Mouse (Mus musculus): ENCODE results near the gene Rph3a. TPM values are rescaled to one million over a fixed set of nuclear protein-coding genes. Genes with fewer than 3 reads are reported as not detected.
"Not testable (repeated sequence)": the region's sequence is repeated elsewhere in the genome, so short reads cannot be mapped to it uniquely, and the experiment has no call there.

Gene Rph3a
- total and polyA plus RNA-seq, 3 experiments: not detected

- Histone ChIP-seq H3K4me1 (ENCODE audit: control insufficient read depth in 1 of 2, insufficient read depth in 2 of 2) (no peaks in the 10 kb centered on the region), H3K9me3 (replicated peaks; ENCODE audit: low read length) (peaks cover 1% of the 10 kb centered on the region), H3K9ac (ENCODE audit: insufficient read depth, low read depth) (no peak overlapping the region), H3K27me3 (replicated peaks) (peaks cover 11% of the 10 kb centered on the region), H3K27ac (ENCODE audit: insufficient read depth, low read depth) (no peak overlapping the region), H3K36me3 (replicated peaks in 1 of 2; ENCODE audit: control insufficient read depth in 1 of 2, insufficient read depth in 1 of 2, low read length in 1 of 2) (no peaks in the 10 kb centered on the region), H3K79me2 (replicated peaks; ENCODE audit: control insufficient read depth, extremely low read depth, insufficient read depth, poor library complexity, severe bottlenecking) (no peaks in the 10 kb centered on the region), H3K4me3 (replicated peaks in 1 of 3; ENCODE audit: low read depth in 2 of 3, low read length in 2 of 3, poor library complexity in 1 of 3) (no peak overlapping the region), H3K4me2 (ENCODE audit: insufficient read depth, low read depth, poor library complexity, severe bottlenecking) (no peak overlapping the region)
- dilution Hi-C loops (cut with MboI; ENCODE audit: extremely low pct_ligation_motif_present, extremely low pct_unique_long_range_greater_than_20kb, low sequenced_read_pairs) (no loop called here), in situ Hi-C loops (cut with MboI; ENCODE audit: low pct_ligation_motif_present, low pct_unique_long_range_greater_than_20kb, low sequenced_read_pairs) (no loop called here)
- TF ChIP-seq KAT2A (IDR thresholded peaks at IDR 0.05; ENCODE audit: insufficient replicate concordance, low read length): no peak
- no peak for TF ChIP-seq ELF1 (IDR thresholded peaks at IDR 0.05; ENCODE audit: low read depth, low read length)
- TF ChIP-seq TCF12 (IDR thresholded peaks at IDR 0.05; ENCODE audit: low read depth, low read length): no peak
- TF ChIP-seq SIN3A (IDR thresholded peaks at IDR 0.05; ENCODE audit: low read length): no peak
- no peak for DNase-seq (ENCODE audit: extremely low read depth)
Observed at GRCm38 (mm10) chr5:120898307-120898706, 111.6 kb downstream of the Rph3a start.

- H3K36me3 ChIP-seq (replicated peaks in 1 of 2; ENCODE audit: control insufficient read depth in 1 of 2, insufficient read depth in 1 of 2, low read length in 1 of 2): no peaks in the 10 kb centered on the region
- peaks cover 6% of the 10 kb centered on the region for H3K27me3 ChIP-seq (replicated peaks)
- H3K27ac ChIP-seq (ENCODE audit: insufficient read depth, low read depth): no peak overlapping the region
- no peak overlapping the region for H3K9ac ChIP-seq (ENCODE audit: insufficient read depth, low read depth)
- DNase-seq (ENCODE audit: extremely low read depth): no peak
- no peak overlapping the region for H3K4me2 ChIP-seq (ENCODE audit: insufficient read depth, low read depth, poor library complexity, severe bottlenecking)
- no peaks in the 10 kb centered on the region for H3K79me2 ChIP-seq (replicated peaks; ENCODE audit: control insufficient read depth, extremely low read depth, insufficient read depth, poor library complexity, severe bottlenecking)
- no peaks in the 10 kb centered on the region for H3K4me1 ChIP-seq (ENCODE audit: control insufficient read depth in 1 of 2, insufficient read depth in 2 of 2)
- H3K4me3 ChIP-seq (replicated peaks in 1 of 3; ENCODE audit: low read depth in 2 of 3, low read length in 2 of 3, poor library complexity in 1 of 3): no peak overlapping the region
- in situ Hi-C loops (cut with MboI; ENCODE audit: low pct_ligation_motif_present, low pct_unique_long_range_greater_than_20kb, low sequenced_read_pairs) (no loop called here), dilution Hi-C loops (cut with MboI; ENCODE audit: extremely low pct_ligation_motif_present, extremely low pct_unique_long_range_greater_than_20kb, low sequenced_read_pairs) (no loop called here)
- TF ChIP-seq E2F4 (IDR thresholded peaks at IDR 0.05; ENCODE audit: insufficient replicate concordance, low read depth, low read length) (no peak), HCFC1 (IDR thresholded peaks at IDR 0.05; ENCODE audit: low read depth, low read length) (no peak), CTCF (conservative IDR thresholded peaks at IDR 0.05 in 1 of 2, IDR thresholded peaks at IDR 0.05 in 1 of 2; ENCODE audit: low read depth in 2 of 2, low read length in 2 of 2) (no peak), SIN3A (IDR thresholded peaks at IDR 0.05; ENCODE audit: low read length) (no peak), MAZ (IDR thresholded peaks at IDR 0.05; ENCODE audit: low read depth, low read length) (no peak), IRF4 (IDR thresholded peaks at IDR 0.05; ENCODE audit: low read depth, low read length) (no peak), NELFE (IDR thresholded peaks at IDR 0.05; ENCODE audit: low read depth, low read length) (no peak), MXI1 (IDR thresholded peaks at IDR 0.05; ENCODE audit: low read depth, low read length) (no peak), USF2 (conservative IDR thresholded peaks at IDR 0.05; ENCODE audit: low read depth, low read length) (no peak), JUND (conservative IDR thresholded peaks at IDR 0.05; ENCODE audit: low read depth, low read length) (no peak), ZC3H11A (IDR thresholded peaks at IDR 0.05; ENCODE audit: low read depth, low read length) (no peak), EP300 (IDR thresholded peaks at IDR 0.05; ENCODE audit: low read length) (no peak), TBP (conservative IDR thresholded peaks at IDR 0.05; ENCODE audit: low read depth, low read length) (no peak), POLR2AphosphoS2 (IDR thresholded peaks at IDR 0.05; ENCODE audit: low read depth, low read length) (no peak), CHD2 (IDR thresholded peaks at IDR 0.05; ENCODE audit: low read length) (no peak), CHD1 (IDR thresholded peaks at IDR 0.05; ENCODE audit: low read depth, low read length) (no peak), RAD21 (IDR thresholded peaks at IDR 0.05; ENCODE audit: low read depth, low read length) (no peak), ELF1 (IDR thresholded peaks at IDR 0.05; ENCODE audit: low read depth, low read length) (no peak), SMC3 (IDR thresholded peaks at IDR 0.05; ENCODE audit: low read depth, low read length) (no peak)
- peaks cover 8% of the 10 kb centered on the region for H3K9me3 ChIP-seq (replicated peaks; ENCODE audit: low read length)
Observed at GRCm38 (mm10) chr5:120895231-120895900, 114.5 kb downstream of the Rph3a start.

GRCm38 (mm10) chr5:120894692-120895091 lies 115.2 kb downstream of the Rph3a start:
- H3K36me3 ChIP-seq (replicated peaks in 1 of 2; ENCODE audit: control insufficient read depth in 1 of 2, insufficient read depth in 1 of 2, low read length in 1 of 2); H3K9ac ChIP-seq (ENCODE audit: insufficient read depth, low read depth); H3K27me3 ChIP-seq (replicated peaks); in situ Hi-C loops (cut with MboI; ENCODE audit: low pct_ligation_motif_present, low pct_unique_long_range_greater_than_20kb, low sequenced_read_pairs); H3K4me3 ChIP-seq (replicated peaks in 1 of 3; ENCODE audit: low read depth in 2 of 3, low read length in 2 of 3, poor library complexity in 1 of 3); H3K27ac ChIP-seq (ENCODE audit: insufficient read depth, low read depth); H3K79me2 ChIP-seq (replicated peaks; ENCODE audit: control insufficient read depth, extremely low read depth, insufficient read depth, poor library complexity, severe bottlenecking); H3K9me3 ChIP-seq (replicated peaks; ENCODE audit: low read length); H3K4me1 ChIP-seq (ENCODE audit: control insufficient read depth in 1 of 2, insufficient read depth in 2 of 2); DNase-seq (ENCODE audit: extremely low read depth); H3K4me2 ChIP-seq (ENCODE audit: insufficient read depth, low read depth, poor library complexity, severe bottlenecking); dilution Hi-C loops (cut with MboI; ENCODE audit: extremely low pct_ligation_motif_present, extremely low pct_unique_long_range_greater_than_20kb, low sequenced_read_pairs): not testable (repeated sequence)

- H3K9ac ChIP-seq (ENCODE audit: insufficient read depth, low read depth); H3K27me3 ChIP-seq (replicated peaks); DNase-seq (ENCODE audit: extremely low read depth); H3K4me1 ChIP-seq (ENCODE audit: control insufficient read depth in 1 of 2, insufficient read depth in 2 of 2); H3K36me3 ChIP-seq (replicated peaks in 1 of 2; ENCODE audit: control insufficient read depth in 1 of 2, insufficient read depth in 1 of 2, low read length in 1 of 2); H3K9me3 ChIP-seq (replicated peaks; ENCODE audit: low read length); in situ Hi-C loops (cut with MboI; ENCODE audit: low pct_ligation_motif_present, low pct_unique_long_range_greater_than_20kb, low sequenced_read_pairs); H3K4me2 ChIP-seq (ENCODE audit: insufficient read depth, low read depth, poor library complexity, severe bottlenecking); dilution Hi-C loops (cut with MboI; ENCODE audit: extremely low pct_ligation_motif_present, extremely low pct_unique_long_range_greater_than_20kb, low sequenced_read_pairs); H3K4me3 ChIP-seq (replicated peaks in 1 of 3; ENCODE audit: low read depth in 2 of 3, low read length in 2 of 3, poor library complexity in 1 of 3); H3K27ac ChIP-seq (ENCODE audit: insufficient read depth, low read depth); H3K79me2 ChIP-seq (replicated peaks; ENCODE audit: control insufficient read depth, extremely low read depth, insufficient read depth, poor library complexity, severe bottlenecking): not testable (repeated sequence)
Observed at GRCm38 (mm10) chr5:120893866-120894265, 116.0 kb downstream of the Rph3a start.

All from CH12.LX (cell line).